Mouse (Mus musculus): ENCODE measurements at regions not wholly inside any gene's neighbourhood (a gene's known extent, or its start where the extent isn't known, plus 50 kb on each side); places are given as distances from the start of the nearest gene placed in this dataset.

DNA sequence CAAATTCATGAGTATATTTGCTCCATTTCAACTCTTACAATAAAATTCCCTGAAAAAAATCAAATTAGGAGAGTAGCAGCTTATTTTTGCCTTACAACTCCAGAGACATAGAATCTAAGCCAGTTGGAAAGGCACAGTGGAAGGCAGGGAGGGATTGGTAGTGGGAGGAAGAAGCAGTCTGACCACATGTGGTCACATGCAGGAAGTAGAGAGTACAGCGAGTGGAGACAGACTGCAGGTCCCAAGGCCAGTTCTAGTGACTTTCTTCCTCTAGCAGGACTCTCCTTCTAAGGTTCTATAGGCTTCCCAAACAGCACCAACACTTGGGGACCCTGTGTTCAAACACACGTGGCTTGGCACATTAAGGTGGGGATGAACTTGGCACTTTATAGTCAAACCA lies 245.6 kb upstream of the Adgrl4 start:
- Histone ChIP-seq H3K27ac (replicated peaks) (no peak overlapping the region), H3K9me3 (no peaks in the 10 kb centered on the region), H3K4me2 (replicated peaks) (no peak overlapping the region), H3K4me3 (no peak overlapping the region), H3K27me3 (no peaks in the 10 kb centered on the region), H3K4me1 (no peaks in the 10 kb centered on the region), H3K36me3 (no peaks in the 10 kb centered on the region), H3K9ac (replicated peaks) (no peak overlapping the region)
- 93% methylated on average over 2 of the region's 2 CpGs for WGBS
- no peak for ATAC-seq (replicated peaks)

DNA sequence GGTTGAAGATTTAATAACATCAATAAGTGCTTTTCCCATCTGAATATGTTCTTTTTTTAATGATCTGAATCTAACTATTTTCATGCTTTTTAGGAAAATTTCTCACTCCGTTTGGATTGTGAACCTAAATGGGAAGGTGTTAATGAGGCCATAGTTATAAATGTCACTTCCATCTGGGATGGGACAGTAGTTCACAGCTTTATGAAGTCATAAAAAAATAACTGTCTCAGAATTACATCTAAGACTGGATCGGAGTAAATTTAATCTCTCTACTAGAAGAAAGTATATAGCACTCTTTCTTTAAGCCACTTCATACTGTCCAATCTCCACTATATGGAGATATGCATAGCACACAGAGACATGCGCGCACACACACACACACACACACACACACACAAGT lies 226.7 kb upstream of the Adgrl4 start:
- Histone ChIP-seq H3K4me1 (no peaks in the 10 kb centered on the region), H3K4me3 (no peak overlapping the region), H3K9ac (replicated peaks) (no peak overlapping the region), H3K27me3 (no peaks in the 10 kb centered on the region), H3K9me3 (no peaks in the 10 kb centered on the region), H3K27ac (replicated peaks) (no peak overlapping the region), H3K4me2 (replicated peaks) (no peak overlapping the region), H3K36me3 (no peaks in the 10 kb centered on the region)
- 75% methylated on average over 4 of the region's 4 CpGs for WGBS
- ATAC-seq (replicated peaks): no peak

DNA sequence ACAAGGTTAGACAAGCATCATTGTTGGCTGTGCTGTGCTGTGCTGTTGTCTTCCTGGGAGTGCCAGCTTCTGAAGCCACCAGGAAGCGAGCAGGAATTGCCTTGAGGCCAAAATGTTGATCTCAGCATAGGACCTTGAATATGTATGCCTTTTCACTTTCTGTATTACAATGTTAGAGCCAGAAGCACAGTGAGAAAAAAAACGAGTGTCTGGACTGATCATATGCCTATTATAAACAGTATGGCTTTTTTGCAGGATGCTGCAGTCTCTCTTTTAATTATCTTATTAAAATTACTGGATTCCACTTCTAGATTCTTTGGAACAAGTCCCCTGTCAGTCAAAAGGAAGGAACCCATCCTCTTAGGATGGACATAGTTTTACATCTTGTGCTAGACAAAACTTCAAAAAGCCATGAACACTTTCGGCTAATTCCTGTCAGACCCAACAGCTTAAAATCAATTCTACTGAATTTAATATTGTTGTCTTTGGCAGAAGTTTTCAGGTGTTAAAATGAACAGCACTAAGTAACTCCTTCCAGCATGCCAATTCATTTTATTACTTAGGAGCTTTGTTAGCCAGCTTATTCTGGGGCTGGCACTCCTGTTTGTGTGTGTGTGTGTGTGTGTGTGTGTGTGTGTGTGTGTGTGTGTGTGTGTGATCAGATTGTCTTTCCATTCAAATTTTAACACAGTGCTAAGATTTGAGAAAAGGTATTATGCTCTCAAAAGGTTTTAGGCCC lies 220.8 kb upstream of the Adgrl4 start:
- H3K9me3 ChIP-seq: no peaks in the 10 kb centered on the region
- no peaks in the 10 kb centered on the region for H3K27me3 ChIP-seq
- H3K9ac ChIP-seq (replicated peaks): no peak overlapping the region
- no peaks in the 10 kb centered on the region for H3K4me1 ChIP-seq
- no peak overlapping the region for H3K27ac ChIP-seq (replicated peaks)
- 53% methylated on average over 3 of the region's 3 CpGs for WGBS
- ATAC-seq (replicated peaks): peak; percentile 68
- no peak overlapping the region for H3K4me3 ChIP-seq
- H3K36me3 ChIP-seq: no peaks in the 10 kb centered on the region
- H3K4me2 ChIP-seq (replicated peaks): no peak overlapping the region

DNA sequence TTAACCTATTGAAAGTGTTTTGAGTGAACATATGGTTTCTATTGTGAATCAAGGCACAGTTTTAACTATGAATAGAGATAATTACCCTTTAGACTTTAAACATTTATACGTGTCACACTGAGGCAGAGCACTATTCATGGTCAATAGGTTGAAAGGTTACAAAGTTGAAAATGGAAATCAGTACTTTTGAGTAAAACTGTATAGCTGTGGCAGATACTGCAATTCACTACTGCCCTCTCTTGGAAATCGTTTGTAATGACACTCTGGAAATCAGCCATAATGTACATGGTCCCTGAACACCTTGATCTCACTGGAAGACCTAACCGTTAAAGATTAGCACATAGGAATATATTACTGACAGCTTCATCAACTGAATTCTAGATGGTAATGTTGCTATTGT lies 215.3 kb upstream of the Adgrl4 start:
- Histone ChIP-seq H3K36me3 (no peaks in the 10 kb centered on the region), H3K4me2 (replicated peaks) (no peak overlapping the region), H3K27ac (replicated peaks) (no peak overlapping the region), H3K4me3 (no peak overlapping the region), H3K4me1 (no peaks in the 10 kb centered on the region), H3K27me3 (no peaks in the 10 kb centered on the region), H3K9ac (replicated peaks) (no peak overlapping the region), H3K9me3 (no peaks in the 10 kb centered on the region)
- WGBS: 15% methylated on average over 3 of the region's 3 CpGs
- ATAC-seq (replicated peaks): peak; percentile 64; the same call in 1 of the 2 replicates

DNA sequence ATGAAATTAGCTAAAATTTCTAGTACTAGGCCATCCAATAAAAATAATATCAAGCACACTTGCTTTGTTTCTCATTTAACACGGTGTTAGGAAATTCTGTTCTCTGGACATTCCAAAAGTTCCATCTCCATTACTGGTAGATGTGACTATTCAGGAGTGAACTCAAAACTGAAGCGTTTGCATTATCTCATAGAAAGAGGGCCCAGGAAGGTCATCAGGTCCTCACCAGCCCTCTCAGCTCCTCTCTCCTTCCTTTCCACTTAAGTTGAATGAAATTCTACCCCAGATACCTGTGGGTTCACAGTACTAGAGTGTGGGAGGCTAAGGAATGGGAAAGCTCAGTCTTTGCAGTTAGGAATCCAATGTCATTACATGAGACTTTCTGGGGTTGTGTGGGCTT lies 185.2 kb upstream of the Adgrl4 start:
- Histone ChIP-seq H3K4me3 (no peak overlapping the region), H3K27ac (replicated peaks) (no peak overlapping the region), H3K4me1 (no peaks in the 10 kb centered on the region), H3K27me3 (no peaks in the 10 kb centered on the region), H3K36me3 (no peaks in the 10 kb centered on the region), H3K4me2 (replicated peaks) (no peak overlapping the region), H3K9me3 (no peaks in the 10 kb centered on the region), H3K9ac (replicated peaks) (no peak overlapping the region)
- no peak for ATAC-seq (replicated peaks)
- WGBS: 88% methylated on average over 2 of the region's 2 CpGs

DNA sequence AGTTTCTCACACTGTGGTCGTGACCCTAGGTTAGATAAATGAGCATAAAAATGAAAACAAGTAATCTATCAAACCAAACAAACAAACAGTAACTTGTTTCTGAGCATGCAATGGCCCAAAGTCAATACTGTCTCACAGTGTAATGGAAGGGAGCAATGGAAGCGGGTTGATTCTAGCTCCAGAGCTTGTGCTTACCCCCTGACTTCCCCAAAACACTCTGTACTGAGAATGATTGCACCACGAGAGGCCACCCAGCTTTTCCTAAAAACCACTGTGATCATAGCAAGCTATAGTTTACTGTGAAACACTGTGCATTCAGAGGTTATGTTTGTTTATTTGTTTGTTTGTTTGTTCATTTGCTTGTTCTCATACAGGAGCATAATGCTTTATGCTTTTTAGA lies 174.9 kb upstream of the Adgrl4 start:
- Histone ChIP-seq H3K4me3 (no peak overlapping the region), H3K27me3 (no peaks in the 10 kb centered on the region), H3K9ac (replicated peaks) (no peak overlapping the region), H3K4me2 (replicated peaks) (no peak overlapping the region), H3K36me3 (no peaks in the 10 kb centered on the region), H3K27ac (replicated peaks) (no peak overlapping the region), H3K9me3 (no peaks in the 10 kb centered on the region), H3K4me1 (no peaks in the 10 kb centered on the region)
- ATAC-seq (replicated peaks): no peak
- 80% methylated on average over 3 of the region's 3 CpGs for WGBS

DNA sequence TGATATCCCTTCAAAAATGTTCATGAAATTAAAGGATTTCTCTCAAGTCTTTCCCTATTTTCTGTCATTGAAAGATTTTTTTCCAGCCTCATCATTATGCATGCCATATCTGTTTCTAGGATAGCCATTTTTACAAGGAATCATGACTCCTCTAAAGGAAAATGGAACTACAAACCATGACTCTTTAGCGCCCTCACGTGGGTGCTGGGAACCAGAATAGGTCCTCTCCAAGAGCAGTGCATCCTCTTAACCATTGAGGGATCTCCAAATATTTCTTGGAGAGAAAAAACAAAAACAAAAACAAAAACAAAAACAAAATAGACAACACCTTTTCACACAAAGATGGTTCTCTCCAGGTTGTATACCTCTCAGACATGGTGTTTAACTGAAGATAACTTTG lies 172.0 kb upstream of the Adgrl4 start:
- no peak for ATAC-seq (replicated peaks)
- Histone ChIP-seq H3K36me3 (no peaks in the 10 kb centered on the region), H3K9me3 (no peaks in the 10 kb centered on the region), H3K4me1 (no peaks in the 10 kb centered on the region), H3K4me2 (replicated peaks) (no peak overlapping the region), H3K27ac (replicated peaks) (no peak overlapping the region), H3K9ac (replicated peaks) (no peak overlapping the region), H3K4me3 (no peak overlapping the region), H3K27me3 (no peaks in the 10 kb centered on the region)
- WGBS: 24% methylated on average over 2 of the region's 2 CpGs

DNA sequence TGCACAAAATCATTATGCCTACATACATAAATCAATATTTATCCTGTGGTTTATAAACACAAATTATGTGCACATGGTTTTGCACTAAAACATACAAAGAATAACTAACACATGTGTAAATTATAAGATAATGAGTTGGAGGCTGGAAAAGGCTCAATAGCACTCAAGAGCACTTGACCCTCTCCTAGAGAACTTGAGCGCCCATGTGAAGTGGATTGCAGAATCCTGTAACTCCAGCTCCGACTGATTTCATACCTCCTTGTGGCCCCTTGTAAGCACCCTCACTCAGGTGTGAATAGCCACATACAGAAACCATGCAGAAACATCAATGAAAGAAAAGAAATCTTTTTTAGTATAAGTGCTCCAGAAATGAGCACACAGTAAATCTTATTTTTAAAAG lies 168.2 kb upstream of the Adgrl4 start:
- H3K36me3 ChIP-seq: no peaks in the 10 kb centered on the region
- H3K4me1 ChIP-seq: no peaks in the 10 kb centered on the region
- H3K27me3 ChIP-seq: no peaks in the 10 kb centered on the region
- H3K4me3 ChIP-seq: no peak overlapping the region
- H3K4me2 ChIP-seq (replicated peaks): no peak overlapping the region
- no peak overlapping the region for H3K9ac ChIP-seq (replicated peaks)
- WGBS: 83% methylated on average over 2 of the region's 2 CpGs
- H3K9me3 ChIP-seq: no peaks in the 10 kb centered on the region
- no peak for ATAC-seq (replicated peaks)
- H3K27ac ChIP-seq (replicated peaks): no peak overlapping the region

DNA sequence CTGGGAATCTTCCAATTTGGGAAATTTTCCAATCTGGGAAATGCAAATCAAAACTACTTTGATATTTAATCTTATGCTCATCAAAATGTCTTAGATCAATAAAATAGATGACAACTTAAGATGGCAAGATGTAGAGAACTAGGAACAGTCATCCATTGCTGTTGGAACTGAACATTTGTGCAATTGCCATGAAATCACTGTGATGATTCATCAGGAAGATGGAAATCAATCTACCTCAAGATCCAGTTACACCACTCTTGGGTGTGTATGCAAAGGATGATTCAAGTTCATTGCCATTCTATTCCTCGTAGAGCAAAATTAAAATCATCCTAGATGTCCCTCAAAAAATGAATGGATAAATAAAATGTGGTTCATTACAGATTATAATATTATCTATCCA lies 153.9 kb upstream of the Adgrl4 start:
- ATAC-seq (replicated peaks): no peak
- no peak overlapping the region for H3K27ac ChIP-seq (replicated peaks)
- no peaks in the 10 kb centered on the region for H3K9me3 ChIP-seq
- H3K4me3 ChIP-seq: no peak overlapping the region
- 90% methylated on average over 1 of the region's 1 CpGs for WGBS
- no peaks in the 10 kb centered on the region for H3K36me3 ChIP-seq
- no peaks in the 10 kb centered on the region for H3K4me1 ChIP-seq
- no peak overlapping the region for H3K4me2 ChIP-seq (replicated peaks)
- no peak overlapping the region for H3K9ac ChIP-seq (replicated peaks)
- no peaks in the 10 kb centered on the region for H3K27me3 ChIP-seq

DNA sequence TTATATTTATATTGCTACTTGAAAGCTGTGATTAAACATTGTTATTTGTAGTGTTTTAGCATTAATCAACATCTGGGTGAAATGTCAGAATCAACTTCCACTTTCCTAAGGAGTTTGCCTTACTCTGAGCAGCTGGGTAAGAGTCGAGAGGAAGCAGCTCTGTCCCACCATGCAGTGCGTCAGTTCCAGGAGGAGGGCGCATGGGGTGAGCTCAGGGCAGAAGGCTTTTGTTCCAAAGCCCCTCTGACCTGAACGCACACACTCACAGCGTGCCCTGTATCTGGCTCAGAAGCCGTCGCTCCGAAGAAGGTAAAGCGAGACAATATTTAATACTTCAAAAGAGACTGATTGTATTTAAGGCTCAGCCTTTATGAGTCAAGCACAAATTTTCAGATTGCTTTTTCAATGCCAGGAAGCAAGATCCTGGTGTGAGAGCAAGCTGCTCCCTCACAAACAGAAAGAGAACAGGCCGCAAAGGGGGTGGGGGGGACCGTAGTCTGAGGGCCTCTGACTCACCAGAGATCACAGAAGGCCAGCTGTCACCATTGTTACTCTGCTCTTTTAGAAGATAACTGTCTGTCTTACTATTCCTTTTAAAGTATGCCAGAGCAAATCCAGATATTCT lies 143.6 kb upstream of the Adgrl4 start:
- Histone ChIP-seq H3K36me3 (no peaks in the 10 kb centered on the region), H3K4me3 (no peak overlapping the region), H3K27me3 (no peaks in the 10 kb centered on the region), H3K4me1 (no peaks in the 10 kb centered on the region), H3K27ac (replicated peaks) (no peak overlapping the region; the same call in 1 of the 2 replicates), H3K9me3 (no peaks in the 10 kb centered on the region), H3K4me2 (replicated peaks) (no peak overlapping the region), H3K9ac (replicated peaks) (no peak overlapping the region)
- peak; percentile 73; the same call in 1 of the 2 replicates for ATAC-seq (replicated peaks)
- 31% methylated on average over 11 of the region's 11 CpGs for WGBS

DNA sequence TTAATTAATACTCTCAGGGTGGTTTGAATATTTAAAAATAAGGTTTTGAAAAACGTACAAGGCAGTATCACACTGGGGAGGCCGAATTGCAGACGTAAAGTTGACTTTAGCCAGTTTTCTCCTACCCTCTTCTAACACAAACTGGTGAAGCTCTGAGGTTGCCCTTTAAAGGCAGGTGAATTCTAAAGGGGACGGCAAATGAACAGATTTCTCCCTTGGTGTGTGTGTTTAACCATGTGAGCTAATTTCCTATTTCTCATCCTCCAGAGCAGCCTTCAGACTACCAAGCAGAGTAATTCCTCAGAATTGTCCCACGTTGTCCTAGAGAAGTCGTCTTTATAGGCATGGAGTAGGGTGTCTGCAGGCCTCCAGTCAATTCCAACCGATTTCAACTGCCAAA lies 143.1 kb upstream of the Adgrl4 start:
- no peak overlapping the region; the same call in 1 of the 2 replicates for H3K27ac ChIP-seq (replicated peaks)
- no peaks in the 10 kb centered on the region for H3K4me1 ChIP-seq
- H3K4me2 ChIP-seq (replicated peaks): no peak overlapping the region
- no peaks in the 10 kb centered on the region for H3K9me3 ChIP-seq
- H3K9ac ChIP-seq (replicated peaks): no peak overlapping the region
- ATAC-seq (replicated peaks): no peak
- H3K4me3 ChIP-seq: no peak overlapping the region
- H3K36me3 ChIP-seq: no peaks in the 10 kb centered on the region
- H3K27me3 ChIP-seq: no peaks in the 10 kb centered on the region
- WGBS: 79% methylated on average over 7 of the region's 7 CpGs

DNA sequence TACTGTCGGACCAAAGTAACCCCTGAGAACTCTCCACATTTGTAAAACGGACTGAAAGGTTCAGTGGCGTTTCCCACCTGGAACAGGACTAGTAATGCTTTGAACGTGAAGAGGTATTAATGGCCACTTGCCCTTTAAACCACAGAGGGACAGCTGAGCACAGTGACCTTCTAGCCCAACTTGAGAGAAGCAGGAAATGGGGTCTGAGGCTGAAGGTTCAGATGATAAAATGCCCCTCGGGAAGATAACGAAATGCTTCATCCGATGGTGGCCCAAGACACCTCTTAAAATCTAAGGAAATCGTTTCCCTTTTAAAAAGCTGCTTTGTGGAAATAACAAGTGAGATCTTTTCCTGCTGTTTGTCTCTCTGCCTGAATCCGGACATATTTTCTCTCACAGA lies 142.7 kb upstream of the Adgrl4 start:
- no peaks in the 10 kb centered on the region for H3K4me1 ChIP-seq
- no peaks in the 10 kb centered on the region for H3K36me3 ChIP-seq
- ATAC-seq (replicated peaks): no peak
- no peaks in the 10 kb centered on the region for H3K9me3 ChIP-seq
- no peak overlapping the region for H3K4me3 ChIP-seq
- no peak overlapping the region for H3K9ac ChIP-seq (replicated peaks)
- no peaks in the 10 kb centered on the region for H3K27me3 ChIP-seq
- H3K27ac ChIP-seq (replicated peaks): no peak overlapping the region
- no peak overlapping the region for H3K4me2 ChIP-seq (replicated peaks)
- WGBS: 86% methylated on average over 9 of the region's 9 CpGs

DNA sequence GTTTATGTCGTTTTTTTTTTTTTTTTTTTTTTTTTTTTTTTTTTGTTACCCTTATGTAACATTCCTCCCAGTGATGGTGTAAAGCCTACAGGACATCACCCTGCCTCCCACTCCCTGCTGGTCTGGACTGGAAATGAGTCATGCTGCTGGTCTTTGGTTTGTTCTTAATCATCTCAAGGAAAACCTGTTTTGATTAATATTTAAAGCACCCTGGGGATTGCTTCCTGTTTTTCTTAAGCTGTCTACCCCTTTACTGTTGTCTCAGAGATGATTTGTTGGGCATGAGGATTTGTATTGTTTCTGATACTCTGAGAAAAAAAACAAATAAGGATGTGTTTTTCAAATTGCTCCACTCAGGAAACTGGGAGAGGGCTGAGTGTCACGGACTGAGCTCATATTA lies 139.4 kb upstream of the Adgrl4 start:
- Histone ChIP-seq H3K4me2 (replicated peaks) (no peak overlapping the region), H3K4me3 (no peak overlapping the region), H3K36me3 (no peaks in the 10 kb centered on the region), H3K27ac (replicated peaks) (no peak overlapping the region), H3K9ac (replicated peaks) (no peak overlapping the region), H3K9me3 (no peaks in the 10 kb centered on the region), H3K27me3 (no peaks in the 10 kb centered on the region), H3K4me1 (no peaks in the 10 kb centered on the region)
- 76% methylated on average over 2 of the region's 2 CpGs for WGBS
- ATAC-seq (replicated peaks): no peak
